Mouse (Mus musculus) thymus, adult 2 months (tissue): ENCODE results near the gene Pkp4.

Experiments
- CTCF ChIP-seq: fragments of 200-500 bp; IDR thresholded peaks from 2 replicates; pipeline ENCODE4 v1.5.1; 2012; ENCODE audit warnings: mild to moderate bottlenecking, control low read depth, low read length, moderate library complexity, borderline replicate concordance; ENCODE audit not compliant: control insufficient read depth, poor library complexity, insufficient read depth; ENCODE audit errors: extremely low read depth
- POLR2A ChIP-seq: fragments of 200-500 bp; IDR thresholded peaks from 2 replicates; pipeline ENCODE4 v1.6.1; 2012; ENCODE audit warnings: mild to moderate bottlenecking, low read length, control low read depth, moderate library complexity; ENCODE audit not compliant: control insufficient read depth, poor library complexity, insufficient read depth; ENCODE audit errors: extremely low read depth

- TF ChIP-seq POLR2A (no peak), CTCF (no peak)
Measured at GRCm38 (mm10) chr2:59259346-59259745, 98.7 kb downstream of the Pkp4 start.
